Comparison of ENCODE assay signal across 19 mouse cellular contexts in genomic region chr9:49145776-49146175, GRCm38 (mm10).
DNase-seq lines count a peak whose midpoint lies in the region; ATAC-seq and TF ChIP-seq lines count a peak whose summit lies in the region.
"Had no signal": no experiment of that assay in that cellular context is flagged by ENCODE, and none has a peak within 500 bp of the region (broad histone marks: within the 10 kb centered on the region; RNA-seq: fewer than 3 reads in every experiment).

No protein-coding gene starts in this region.

- 0 out of 2 replicates have a peak, but pooled peaks have one; percentile 30 for ATAC-seq in hindbrain, embryonic 15.5 days (ENCODE audit: low FRiP score, low read depth)
- no peak for ATAC-seq in midbrain, postnatal 0 days (ENCODE audit: low FRiP score)
- ATAC-seq in midbrain, embryonic 14.5 days (ENCODE audit: low FRiP score, low TSS enrichment) = no peak
- ATAC-seq: forebrain, embryonic 14.5 days; forebrain, embryonic 16.5 days had no signal

- H3K4me3 ChIP-seq in cerebellum, adult 2 months (replicated peaks; ENCODE audit: insufficient read depth, low read depth, low read length) = no peak overlapping the region
- no peak overlapping the region for H3K4me3 ChIP-seq in hindbrain, embryonic 15.5 days
- H3K4me3 ChIP-seq in hindbrain, embryonic 10.5 days = no peak overlapping the region
- H3K4me3 ChIP-seq in midbrain, postnatal 0 days (ENCODE audit: low read depth, low read length) = no peak overlapping the region
- H3K4me3 ChIP-seq in midbrain, embryonic 14.5 days (replicated peaks; ENCODE audit: low read depth, low read length) = no peak overlapping the region
- H3K4me3 ChIP-seq: embryonic facial prominence, embryonic 13.5 days; embryonic facial prominence, embryonic 15.5 days; erythroblast, embryonic 14.5 days; forebrain, embryonic 10.5 days; forebrain, embryonic 12.5 days had no signal

- no peak for TF ChIP-seq CTCF in cerebellum, adult 2 months (IDR thresholded peaks at IDR 0.05; ENCODE audit: borderline replicate concordance, insufficient read depth, low read depth, low read length)
- no peak for TF ChIP-seq CTCF in midbrain, postnatal 0 days (IDR thresholded peaks at IDR 0.05)

- no peaks in the 10 kb centered on the region for H3K27me3 ChIP-seq in cerebellum, adult 2 months (ENCODE audit: control insufficient read depth, insufficient read depth, low read length)
- no peaks in the 10 kb centered on the region for H3K27me3 ChIP-seq in hindbrain, embryonic 15.5 days
- no peaks in the 10 kb centered on the region for H3K27me3 ChIP-seq in hindbrain, embryonic 10.5 days (ENCODE audit: insufficient read depth, poor library complexity, severe bottlenecking)
- no peaks in the 10 kb centered on the region for H3K27me3 ChIP-seq in midbrain, postnatal 0 days (ENCODE audit: insufficient read depth, low read length)
- H3K27me3 ChIP-seq in midbrain, embryonic 14.5 days (ENCODE audit: control insufficient read depth, insufficient read depth, low read length) = no peaks in the 10 kb centered on the region
- H3K27me3 ChIP-seq: embryonic facial prominence, embryonic 13.5 days; embryonic facial prominence, embryonic 15.5 days; forebrain, embryonic 12.5 days had no signal

- H3K4me1 ChIP-seq in cerebellum, adult 2 months (ENCODE audit: control insufficient read depth, insufficient read depth, low read length) = peaks cover 7% of the 10 kb centered on the region; the same call in 1 of the 2 replicates
- peaks cover 3% of the 10 kb centered on the region; the same call in 1 of the 2 replicates for H3K4me1 ChIP-seq in hindbrain, embryonic 15.5 days (replicated peaks)
- no peaks in the 10 kb centered on the region for H3K4me1 ChIP-seq in hindbrain, embryonic 10.5 days (replicated peaks)
- no peaks in the 10 kb centered on the region for H3K4me1 ChIP-seq in midbrain, postnatal 0 days (ENCODE audit: insufficient read depth, low read length)
- 0 out of 2 replicates have a peak, but pooled peaks cover 4% of the 10 kb centered on the region for H3K4me1 ChIP-seq in midbrain, embryonic 14.5 days (ENCODE audit: control insufficient read depth, insufficient read depth, low read length)
- H3K4me1 ChIP-seq: embryonic facial prominence, embryonic 13.5 days; embryonic facial prominence, embryonic 15.5 days; forebrain, embryonic 10.5 days; forebrain, embryonic 12.5 days had no signal

- H3K36me3 ChIP-seq in hindbrain, embryonic 15.5 days = no peaks in the 10 kb centered on the region
- H3K36me3 ChIP-seq in hindbrain, embryonic 10.5 days = no peaks in the 10 kb centered on the region
- no peaks in the 10 kb centered on the region for H3K36me3 ChIP-seq in midbrain, postnatal 0 days (ENCODE audit: insufficient read depth, low read length)
- H3K36me3 ChIP-seq in midbrain, embryonic 14.5 days (ENCODE audit: control insufficient read depth, insufficient read depth, low read length) = no peaks in the 10 kb centered on the region
- H3K36me3 ChIP-seq: embryonic facial prominence, embryonic 13.5 days; embryonic facial prominence, embryonic 15.5 days; forebrain, embryonic 10.5 days; forebrain, embryonic 12.5 days had no signal

- no peak for TF ChIP-seq POLR2A in cerebellum, adult 2 months (IDR thresholded peaks at IDR 0.05; ENCODE audit: borderline replicate concordance, insufficient read depth, low read length)

- H3K9me3 ChIP-seq in hindbrain, embryonic 15.5 days = no peaks in the 10 kb centered on the region
- no peaks in the 10 kb centered on the region for H3K9me3 ChIP-seq in hindbrain, embryonic 10.5 days
- no peaks in the 10 kb centered on the region for H3K9me3 ChIP-seq in midbrain, postnatal 0 days (ENCODE audit: low read length)
- no peaks in the 10 kb centered on the region for H3K9me3 ChIP-seq in midbrain, embryonic 14.5 days (ENCODE audit: control insufficient read depth, low read length)
- H3K9me3 ChIP-seq: embryonic facial prominence, embryonic 13.5 days; embryonic facial prominence, embryonic 15.5 days; forebrain, embryonic 10.5 days; forebrain, embryonic 12.5 days had no signal

- no peak overlapping the region for H3K27ac ChIP-seq in cerebellum, adult 2 months (ENCODE audit: insufficient read depth, low read length)
- no peak overlapping the region for H3K27ac ChIP-seq in hindbrain, embryonic 15.5 days (replicated peaks)
- H3K27ac ChIP-seq in hindbrain, embryonic 10.5 days = no peak overlapping the region
- H3K27ac ChIP-seq in midbrain, postnatal 0 days (ENCODE audit: low read depth, low read length) = no peak overlapping the region
- H3K27ac ChIP-seq in midbrain, embryonic 14.5 days (replicated peaks; ENCODE audit: low read depth, low read length) = no peak overlapping the region
- H3K27ac ChIP-seq: embryonic facial prominence, embryonic 13.5 days; embryonic facial prominence, embryonic 15.5 days; forebrain, embryonic 10.5 days; forebrain, embryonic 12.5 days had no signal

- WGBS in cerebellum, adult 2 months = 32% methylated on average over 8 of the region's 8 CpGs
- WGBS in hindbrain, embryonic 15.5 days = 65% methylated on average over 8 of the region's 8 CpGs
- 87% methylated on average over 8 of the region's 8 CpGs for WGBS in hindbrain, embryonic 10.5 days
- 83% methylated on average over 8 of the region's 8 CpGs for WGBS in midbrain, postnatal 0 days
- 82% methylated on average over 8 of the region's 8 CpGs for WGBS in midbrain, embryonic 14.5 days

- DNase-seq in cerebellum, adult 9-11 months = peak; percentile 10
- DNase-seq in cerebellum, postnatal 36 days = no peak
- peak; percentile 41 to 45 for DNase-seq in cerebellum, postnatal 14 days
- DNase-seq in cerebellum, adult 2 months = no peak
- DNase-seq in hindbrain, embryonic 10.5 days (ENCODE audit: low spot score) = no peak
- peak; percentile 12 for DNase-seq in midbrain, postnatal 0 days (ENCODE audit: low spot score)
- DNase-seq in midbrain, embryonic 14.5 days = no peak
- DNase-seq: adrenal gland, adult 2 months; adrenal gland, postnatal 10 days; adrenal gland, postnatal 25 days; embryo, embryonic 11 days had no signal

- no peak overlapping the region for H3K9ac ChIP-seq in hindbrain, embryonic 15.5 days
- H3K9ac ChIP-seq in midbrain, postnatal 0 days (replicated peaks; ENCODE audit: low read length, poor library complexity, severe bottlenecking) = no peak overlapping the region
- no peak overlapping the region for H3K9ac ChIP-seq in midbrain, embryonic 14.5 days (replicated peaks; ENCODE audit: low read length)
- H3K9ac ChIP-seq: embryonic facial prominence, embryonic 13.5 days; embryonic facial prominence, embryonic 15.5 days; forebrain, embryonic 12.5 days had no signal

- no peak overlapping the region for H3K4me2 ChIP-seq in hindbrain, embryonic 15.5 days
- H3K4me2 ChIP-seq in midbrain, postnatal 0 days (ENCODE audit: low read depth, low read length, poor library complexity, severe bottlenecking) = no peak overlapping the region
- no peak overlapping the region for H3K4me2 ChIP-seq in midbrain, embryonic 14.5 days (ENCODE audit: low read length)
- H3K4me2 ChIP-seq: embryonic facial prominence, embryonic 13.5 days; embryonic facial prominence, embryonic 15.5 days; forebrain, embryonic 12.5 days had no signal

Comparison
In these comparisons a context has a peak if more than half of its experiments do, and no peak if none do; other contexts are left out.
1. DNase-seq: peak in cerebellum, adult 9-11 months (single experiment), cerebellum, postnatal 14 days (2 of 2) and midbrain, postnatal 0 days (single experiment); none in cerebellum, postnatal 36 days (0 of 2), cerebellum, adult 2 months (0 of 2), hindbrain, embryonic 10.5 days (single experiment) and midbrain, embryonic 14.5 days (single experiment).